Mouse (Mus musculus) ovary, postnatal 10 days (tissue): ENCODE results near the gene Gpc3.
"Not testable (repeated sequence)": the region's sequence is repeated elsewhere in the genome, so short reads cannot be mapped to it uniquely, and the experiment has no call there.

ENCODE experiments used
- DNase-seq: peaks from one replicate; pipeline ENCODE4 v3.0.0; 2022; ENCODE audit warnings: low spot score

Gene Gpc3

GRCm38 (mm10) chrX:52278687-52279359 is 334.9 kb downstream of the Gpc3 start:
- DNase-seq: no peak

- DNase-seq: no peak
These were observed 336.2 kb downstream of the Gpc3 start for GRCm38 (mm10) chrX:52277599-52277998.

GRCm38 (mm10) chrX:52273016-52273415 is 340.7 kb downstream of the Gpc3 start:
- no peak for DNase-seq

- DNase-seq: no peak
These were observed 351.8 kb downstream of the Gpc3 start for GRCm38 (mm10) chrX:52261991-52262390.

- no peak for DNase-seq
These were observed 352.2 kb downstream of the Gpc3 start for GRCm38 (mm10) chrX:52261546-52261945.

GRCm38 (mm10) chrX:52259771-52260170 is 354.0 kb downstream of the Gpc3 start:
- not testable (repeated sequence) for DNase-seq

- no peak for DNase-seq
These were observed 359.2 kb downstream of the Gpc3 start for GRCm38 (mm10) chrX:52254526-52254925.

GRCm38 (mm10) chrX:52245694-52246297 is 368.0 kb downstream of the Gpc3 start:
- DNase-seq: no peak

GRCm38 (mm10) chrX:52237470-52237869 is 376.3 kb downstream of the Gpc3 start:
- DNase-seq: no peak

GRCm38 (mm10) chrX:52231984-52232383 is 381.8 kb downstream of the Gpc3 start:
- DNase-seq: no peak

GRCm38 (mm10) chrX:52230711-52231110 is 383.0 kb downstream of the Gpc3 start:
- DNase-seq: no peak
